Mouse (Mus musculus): ENCODE results near the gene App. TPM values are rescaled to one million over a fixed set of nuclear protein-coding genes. Genes with fewer than 3 reads are reported as not detected.

App gene
- total RNA-seq, 2 experiments from 2014 or later = 149 to 161 TPM

- DNase-seq = no peak
- intact Hi-C loops (cut with DNase I; ENCODE audit: low total_unique reads) = no loop called here
These were observed 17.7 kb downstream of the App start for GRCm38 (mm10) chr16:85155836-85156235.

- DNase-seq = no peak
- intact Hi-C loops (cut with DNase I; ENCODE audit: low total_unique reads) = no loop called here
These were observed 21.1 kb downstream of the App start for GRCm38 (mm10) chr16:85152457-85152856.

GRCm38 (mm10) chr16:85151681-85152080 is 21.9 kb downstream of the App start:
- no peak for DNase-seq

GRCm38 (mm10) chr16:85150902-85151301 is 22.7 kb downstream of the App start:
- no peak for DNase-seq
- intact Hi-C loops (cut with DNase I; ENCODE audit: low total_unique reads) = no loop called here

More at GRCm38 (mm10) chr16:85151681-85152080, 21.9 kb downstream of the App start:
- intact Hi-C loops (cut with DNase I; ENCODE audit: low total_unique reads) = no loop called here

GRCm38 (mm10) chr16:85149509-85149871 is 24.1 kb downstream of the App start:
- no peak for DNase-seq
- intact Hi-C loops (cut with DNase I; ENCODE audit: low total_unique reads) = no loop called here

- intact Hi-C loops (cut with DNase I; ENCODE audit: low total_unique reads) = no loop called here
- DNase-seq = peak; percentile 61
These were observed 24.7 kb downstream of the App start for GRCm38 (mm10) chr16:85148615-85149508.

- intact Hi-C loops (cut with DNase I; ENCODE audit: low total_unique reads) = no loop called here
- DNase-seq = no peak
These were observed 26.1 kb downstream of the App start for GRCm38 (mm10) chr16:85147440-85147839.

GRCm38 (mm10) chr16:85145771-85146178 is 27.8 kb downstream of the App start:
- no peak for DNase-seq
- intact Hi-C loops (cut with DNase I; ENCODE audit: low total_unique reads) = no loop called here

- DNase-seq = no peak
- intact Hi-C loops (cut with DNase I; ENCODE audit: low total_unique reads) = no loop called here
These were observed 28.2 kb downstream of the App start for GRCm38 (mm10) chr16:85145369-85145768.

GRCm38 (mm10) chr16:85144401-85144800 is 29.2 kb downstream of the App start:
- intact Hi-C loops (cut with DNase I; ENCODE audit: low total_unique reads) = no loop called here
- DNase-seq = no peak

- intact Hi-C loops (cut with DNase I; ENCODE audit: low total_unique reads) = no loop called here
These were observed 29.7 kb downstream of the App start for GRCm38 (mm10) chr16:85143863-85144262.

GRCm38 (mm10) chr16:85143188-85143587 is 30.4 kb downstream of the App start:
- DNase-seq = no peak
- intact Hi-C loops (cut with DNase I; ENCODE audit: low total_unique reads) = no loop called here

More at GRCm38 (mm10) chr16:85143863-85144262, 29.7 kb downstream of the App start:
- DNase-seq = no peak

GRCm38 (mm10) chr16:85141404-85141803 is 32.2 kb downstream of the App start:
- intact Hi-C loops (cut with DNase I; ENCODE audit: low total_unique reads) = no loop called here
- DNase-seq = no peak

GRCm38 (mm10) chr16:85139178-85139604 is 34.4 kb downstream of the App start:
- intact Hi-C loops (cut with DNase I; ENCODE audit: low total_unique reads) = loop anchor here (5.0 kb wide), 1 partner anchor 33 kb away; the partner anchor contains the start of gene App

GRCm38 (mm10) chr16:85137348-85137747 is 36.2 kb downstream of the App start:
- no peak for DNase-seq
- intact Hi-C loops (cut with DNase I; ENCODE audit: low total_unique reads) = loop anchor here (5.0 kb wide), 1 partner anchor 35 kb away; the partner anchor contains the start of gene App

More at GRCm38 (mm10) chr16:85139178-85139604, 34.4 kb downstream of the App start:
- no peak for DNase-seq

- intact Hi-C loops (cut with DNase I; ENCODE audit: low total_unique reads) = loop anchor here (5.0 kb wide), 1 partner anchor 36 kb away; the partner anchor contains the start of gene App
- DNase-seq = no peak
These were observed 37.5 kb downstream of the App start for GRCm38 (mm10) chr16:85136046-85136445.

- DNase-seq = peak; percentile 72
- intact Hi-C loops (cut with DNase I; ENCODE audit: low total_unique reads) = no loop called here
These were observed 40.1 kb downstream of the App start for GRCm38 (mm10) chr16:85133468-85133881.

GRCm38 (mm10) chr16:85133057-85133456 is 40.5 kb downstream of the App start:
- intact Hi-C loops (cut with DNase I; ENCODE audit: low total_unique reads) = no loop called here
- DNase-seq = no peak

- intact Hi-C loops (cut with DNase I; ENCODE audit: low total_unique reads) = no loop called here
These were observed 41.4 kb downstream of the App start for GRCm38 (mm10) chr16:85132182-85132581.

GRCm38 (mm10) chr16:85130861-85131556 is 42.6 kb downstream of the App start:
- intact Hi-C loops (cut with DNase I; ENCODE audit: low total_unique reads) = no loop called here
- no peak for DNase-seq

More at GRCm38 (mm10) chr16:85132182-85132581, 41.4 kb downstream of the App start:
- DNase-seq = no peak
